11 mouse cellular contexts compared by ENCODE assay signal in the genomic region with DNA sequence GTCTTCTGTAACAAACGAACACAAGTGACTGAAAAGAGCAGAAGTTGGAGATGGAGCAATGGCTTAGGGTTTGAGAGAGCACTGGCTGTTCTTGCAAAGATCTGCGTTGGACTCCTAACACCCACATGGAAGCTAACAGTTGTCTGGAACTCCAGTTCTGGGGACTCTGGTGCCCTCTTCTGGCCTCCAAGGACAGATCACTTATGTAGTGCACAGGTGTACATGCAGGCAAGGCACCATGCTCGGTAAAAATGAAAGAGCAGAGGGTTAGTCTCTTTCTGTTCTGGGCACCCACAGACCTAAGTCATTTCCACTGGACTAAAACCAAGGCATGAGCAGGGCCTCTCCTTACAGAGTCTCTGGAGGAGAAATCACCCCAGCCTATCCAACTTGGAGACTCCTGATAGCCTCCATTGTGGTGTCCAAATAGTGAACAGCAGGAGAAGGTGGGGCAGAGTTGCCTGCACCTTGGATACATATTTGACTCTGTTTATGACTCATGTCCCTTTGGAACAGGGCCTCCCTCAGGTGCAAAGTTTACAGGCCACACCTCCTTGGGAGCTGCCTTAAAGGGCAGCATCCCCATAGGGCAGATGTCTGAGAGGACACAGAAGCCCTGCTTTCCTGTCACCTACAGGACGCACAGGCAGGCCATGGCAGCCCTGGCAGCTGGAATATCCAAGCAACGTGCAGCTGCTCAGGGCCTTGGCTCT. TPM values are rescaled to one million over a fixed set of nuclear protein-coding genes. Genes with fewer than 3 reads are reported as not detected.
DNase-seq lines count a peak whose midpoint lies in the region; ATAC-seq and TF ChIP-seq lines count a peak whose summit lies in the region.
"Had no signal": no experiment of that assay in that cellular context is flagged by ENCODE, and none has a peak within 500 bp of the region (broad histone marks: within the 10 kb centered on the region; RNA-seq: fewer than 3 reads in every experiment).

Gene Capn8, plus strand, starts transcription at position 600 of the 713 bp plus-strand sequence.

- H3K27me3 ChIP-seq in intestine, embryonic 14.5 days (replicated peaks; ENCODE audit: control insufficient read depth, insufficient read depth, low read length) = no peaks in the 10 kb centered on the region
- no peaks in the 10 kb centered on the region for H3K27me3 ChIP-seq in stomach, embryonic 14.5 days (ENCODE audit: control insufficient read depth, insufficient read depth, low read length)

- no peaks in the 10 kb centered on the region for H3K36me3 ChIP-seq in intestine, embryonic 14.5 days (ENCODE audit: control insufficient read depth, insufficient read depth, low read length)
- no peaks in the 10 kb centered on the region for H3K36me3 ChIP-seq in stomach, embryonic 14.5 days (ENCODE audit: control insufficient read depth, insufficient read depth, low read length)
- H3K36me3 ChIP-seq: midbrain, embryonic 13.5 days had no signal

- DNase-seq in layer of hippocampus, adult 2 months (ENCODE audit: low spot score in 2 of 2) = no peak
- no peak for DNase-seq in layer of hippocampus, postnatal 10 days (ENCODE audit: low spot score in 2 of 2)
- peak; percentile 49 for DNase-seq in MEL-GATA-1-ER (ENCODE audit: extremely low read depth, low read depth)
- peak; percentile 64 for DNase-seq in intestine, embryonic 14.5 days (ENCODE audit: low spot score)
- DNase-seq in layer of hippocampus, postnatal 14 days (ENCODE audit: low spot score in 2 of 2) = no peak
- DNase-seq in natural killer cell, adult 2 months (ENCODE audit: low spot score in 2 of 2) = no peak
- no peak for DNase-seq in left cerebral cortex, postnatal 14 days (ENCODE audit: low spot score in 2 of 2)

- H3K9ac ChIP-seq in intestine, embryonic 14.5 days (ENCODE audit: low read length) = no peak within 1 kb of the TSS
- H3K9ac ChIP-seq in stomach, embryonic 14.5 days (replicated peaks; ENCODE audit: low read depth, low read length) = no peak within 1 kb of the TSS
- H3K9ac ChIP-seq: midbrain, embryonic 13.5 days had no signal

- peak; percentile 68 for ATAC-seq in intestine, embryonic 14.5 days (replicated peaks; ENCODE audit: low FRiP score, low TSS enrichment, low read depth)
- ATAC-seq in stomach, embryonic 14.5 days (ENCODE audit: insufficient number of reproducible peaks, insufficient read depth, low FRiP score, low read depth) = peak; percentile 78
- ATAC-seq: midbrain, embryonic 13.5 days had no signal

- 68% methylated on average over 5 of the region's 5 CpGs for WGBS in intestine, embryonic 14.5 days
- WGBS in stomach, embryonic 14.5 days = 73% methylated on average over 5 of the region's 5 CpGs

- no peak within 1 kb of the TSS for H3K27ac ChIP-seq in layer of hippocampus, adult 2 months
- no peak within 1 kb of the TSS for H3K27ac ChIP-seq in intestine, embryonic 14.5 days (ENCODE audit: low read depth)
- no peak within 1 kb of the TSS for H3K27ac ChIP-seq in stomach, embryonic 14.5 days (ENCODE audit: low read length)
- H3K27ac ChIP-seq: midbrain, embryonic 13.5 days had no signal

- H3K9me3 ChIP-seq in intestine, embryonic 14.5 days (ENCODE audit: control insufficient read depth, low read length) = no peaks in the 10 kb centered on the region
- no peaks in the 10 kb centered on the region for H3K9me3 ChIP-seq in stomach, embryonic 14.5 days (ENCODE audit: control insufficient read depth, low read depth, low read length)
- H3K9me3 ChIP-seq: midbrain, embryonic 13.5 days had no signal

- intact Hi-C loops in left cerebral cortex, postnatal 14 days (cut with DNase I) = loop anchor here (5.0 to 10.0 kb wide), 4 partner anchors 93 to 398 kb away; partner anchors contain the start of gene Susd4

- no peak within 1 kb of the TSS for H3K4me2 ChIP-seq in intestine, embryonic 14.5 days (ENCODE audit: low read length)
- no peak within 1 kb of the TSS for H3K4me2 ChIP-seq in stomach, embryonic 14.5 days (replicated peaks; ENCODE audit: low read depth, low read length)
- H3K4me2 ChIP-seq: heart, embryonic 11.5 days; midbrain, embryonic 13.5 days had no signal

- peaks cover 19% of the 10 kb centered on the region for H3K4me1 ChIP-seq in intestine, embryonic 14.5 days (replicated peaks; ENCODE audit: control insufficient read depth, insufficient read depth, low read length)
- peaks cover 5% of the 10 kb centered on the region; the same call in 1 of the 2 replicates for H3K4me1 ChIP-seq in stomach, embryonic 14.5 days (ENCODE audit: control insufficient read depth, insufficient read depth, low read length)

- H3K4me3 ChIP-seq in layer of hippocampus, adult 2 months = no peak within 1 kb of the TSS
- H3K4me3 ChIP-seq in intestine, embryonic 14.5 days (ENCODE audit: low read depth, low read length) = no peak within 1 kb of the TSS
- H3K4me3 ChIP-seq in stomach, embryonic 14.5 days (ENCODE audit: low read depth, low read length) = no peak within 1 kb of the TSS
- H3K4me3 ChIP-seq: midbrain, embryonic 13.5 days had no signal

- TF ChIP-seq CTCF in layer of hippocampus, adult 2 months (conservative IDR thresholded peaks at IDR 0.05) = peak; percentile 50

RNA-seq across cellular contexts. Expression of gene Capn8, which starts in this region (rescaled TPM):
- not detected for total RNA-seq in layer of hippocampus, adult 2 months (2021)
- total RNA-seq in layer of hippocampus, postnatal 10 days (2021) = not detected
- polyA plus RNA-seq in intestine, embryonic 14.5 days (2014; fragmentation: Nextera tagmentation; extraction: Ambion mirVana) = 1.8 and 2.1 TPM in 2 replicates
- polyA plus RNA-seq in stomach, embryonic 14.5 days (2014; fragmentation: Nextera tagmentation; extraction: Ambion mirVana) = 1.1 and 1.5 TPM in 2 replicates
- not detected for total RNA-seq in layer of hippocampus, postnatal 14 days (2021)
- under 1 TPM in 1 of 2 experiments, not detected in 1; 0.13 TPM for total RNA-seq in left cerebral cortex, postnatal 14 days (2021)
- total RNA-seq: layer of hippocampus, postnatal 25 days had no signal
- polyA plus RNA-seq: heart, embryonic 11.5 days; midbrain, embryonic 13.5 days had no signal

Comparison
In these comparisons a context has a peak if more than half of its experiments do, and no peak if none do; other contexts are left out.
1. DNase-seq: peak in MEL-GATA-1-ER (single experiment) and intestine, embryonic 14.5 days (single experiment); none in layer of hippocampus, adult 2 months (0 of 2), layer of hippocampus, postnatal 10 days (0 of 2), layer of hippocampus, postnatal 14 days (0 of 2), natural killer cell, adult 2 months (0 of 2) and left cerebral cortex, postnatal 14 days (0 of 2).